Mouse (Mus musculus) neural tube, embryonic 13.5 days (tissue): Measurements from ENCODE around the gene Kif2b. TPM values are rescaled to one million over a fixed set of nuclear protein-coding genes. Genes with fewer than 3 reads are reported as not detected.

Source experiments
- ATAC-seq: fragments of 200-750 bp; cut with Nextera tagmentation; 2 replicates; pipeline ENCODE4 v1.8.0; 2017; ENCODE audit warnings: low read depth, mild to moderate bottlenecking, moderate TSS enrichment, moderate library complexity
- H3K27ac ChIP-seq: fragments of 300-500 bp; sonication (generic); replicated peaks from 2 replicates; pipeline ENCODE4 v1.5.1; 2015; ENCODE audit warnings: moderate library complexity, mild to moderate bottlenecking, inconsistent platforms
- H3K27me3 ChIP-seq: fragments of 300-500 bp; sonication (generic); 2 replicates; pipeline ENCODE4 v1.6.1; 2015; ENCODE audit warnings: mild to moderate bottlenecking, inconsistent platforms
- H3K36me3 ChIP-seq: fragments of 300-500 bp; sonication (generic); 2 replicates; pipeline ENCODE4 v1.6.1; 2015; ENCODE audit warnings: mild to moderate bottlenecking, inconsistent platforms
- H3K4me1 ChIP-seq: fragments of 300-500 bp; sonication (generic); replicated peaks from 2 replicates; pipeline ENCODE4 v1.6.1; 2015; ENCODE audit warnings: inconsistent platforms
- H3K4me2 ChIP-seq: fragments of 300-500 bp; sonication (generic); 2 replicates; pipeline ENCODE4 v1.6.1; 2015; ENCODE audit warnings: inconsistent platforms, mild to moderate bottlenecking, moderate library complexity
- H3K4me3 ChIP-seq: fragments of 300-500 bp; sonication (generic); 2 replicates; pipeline ENCODE4 v1.5.1; 2015; ENCODE audit warnings: mild to moderate bottlenecking, inconsistent platforms
- H3K9ac ChIP-seq: fragments of 300-500 bp; sonication (generic); 2 replicates; pipeline ENCODE4 v1.6.1; 2015; ENCODE audit warnings: moderate library complexity, mild to moderate bottlenecking, inconsistent platforms
- H3K9me3 ChIP-seq: fragments of 300-500 bp; sonication (generic); 2 replicates; pipeline ENCODE4 v1.6.1; 2016; ENCODE audit warnings: inconsistent platforms
- WGBS: fragments of 180-500 bp; shearing (Covaris S2); methylation state at CpG from one replicate; pipeline ENCODE4 v1.1.7; 2015; 5-methylcytosine and 5-hydroxymethylcytosine counted together
- polyA plus RNA-seq: library from polyadenylated mRNA; unstranded; fragments of >200 nt; fragmentation: Nextera tagmentation; extraction: Ambion mirVana; gene quantifications from 2 replicates; pipeline ENCODE4 v1.2.1, GENCODE M21; 2015

Gene Kif2b
- polyA plus RNA-seq: not detected in 2 replicates

GRCm38 (mm10) chr11:91577317-91577716 is at the start of gene Kif2b:
Kif2b (minus strand) TSS chr11:91577558.
- H3K27me3 ChIP-seq: no peaks in the 10 kb centered on the region
- 90% methylated on average over 9 of the region's 9 CpGs for WGBS
- no peaks in the 10 kb centered on the region for H3K4me1 ChIP-seq
- H3K36me3 ChIP-seq: no peaks in the 10 kb centered on the region
- H3K9ac ChIP-seq: no peak within 1 kb of the TSS
- no peak within 1 kb of the TSS for H3K27ac ChIP-seq
- no peak within 1 kb of the TSS for H3K4me3 ChIP-seq
- no peak within 1 kb of the TSS for H3K4me2 ChIP-seq
- no peaks in the 10 kb centered on the region for H3K9me3 ChIP-seq
- ATAC-seq: no peak

- H3K36me3 ChIP-seq: no peaks in the 10 kb centered on the region
- no peak overlapping the region for H3K4me2 ChIP-seq
- no peaks in the 10 kb centered on the region for H3K9me3 ChIP-seq
- H3K9ac ChIP-seq: no peak overlapping the region
- WGBS: 83% methylated on average over 3 of the region's 3 CpGs
- H3K27ac ChIP-seq: no peak overlapping the region
- no peaks in the 10 kb centered on the region for H3K4me1 ChIP-seq
- ATAC-seq: no peak
- H3K27me3 ChIP-seq: no peaks in the 10 kb centered on the region
- H3K4me3 ChIP-seq: no peak overlapping the region
Observed at GRCm38 (mm10) chr11:91593088-91593487, 15.7 kb upstream of the Kif2b start.

GRCm38 (mm10) chr11:91576856-91577255 is 502 bp downstream of the Kif2b start:
- Histone ChIP-seq H3K4me2 (no peak overlapping the region), H3K9ac (no peak overlapping the region), H3K27me3 (no peaks in the 10 kb centered on the region), H3K9me3 (no peaks in the 10 kb centered on the region), H3K27ac (no peak overlapping the region), H3K4me3 (no peak overlapping the region), H3K4me1 (no peaks in the 10 kb centered on the region), H3K36me3 (no peaks in the 10 kb centered on the region)
- 91% methylated on average over 19 of the region's 19 CpGs for WGBS
- ATAC-seq: no peak

- no peaks in the 10 kb centered on the region for H3K9me3 ChIP-seq
- no peaks in the 10 kb centered on the region for H3K4me1 ChIP-seq
- no peaks in the 10 kb centered on the region for H3K27me3 ChIP-seq
- H3K36me3 ChIP-seq: no peaks in the 10 kb centered on the region
- H3K27ac ChIP-seq: no peak overlapping the region
- WGBS: 91% methylated on average over 8 of the region's 8 CpGs
- H3K4me3 ChIP-seq: no peak overlapping the region
- no peak for ATAC-seq
- H3K4me2 ChIP-seq: no peak overlapping the region
- H3K9ac ChIP-seq: no peak overlapping the region
Observed at GRCm38 (mm10) chr11:91575406-91575805, 2.0 kb downstream of the Kif2b start.

GRCm38 (mm10) chr11:91574477-91574876 is 2.9 kb downstream of the Kif2b start:
- Histone ChIP-seq H3K27me3 (no peaks in the 10 kb centered on the region), H3K4me1 (no peaks in the 10 kb centered on the region), H3K36me3 (no peaks in the 10 kb centered on the region), H3K4me3 (no peak overlapping the region), H3K9me3 (no peaks in the 10 kb centered on the region), H3K27ac (no peak overlapping the region), H3K4me2 (no peak overlapping the region), H3K9ac (no peak overlapping the region)
- no peak for ATAC-seq
- WGBS: 77% methylated on average over 3 of the region's 3 CpGs

- H3K4me2 ChIP-seq: no peak overlapping the region
- no peak overlapping the region for H3K4me3 ChIP-seq
- H3K27ac ChIP-seq: no peak overlapping the region
- H3K9ac ChIP-seq: no peak overlapping the region
- 81% methylated on average over 4 of the region's 4 CpGs for WGBS
- H3K4me1 ChIP-seq: no peaks in the 10 kb centered on the region
- H3K36me3 ChIP-seq: no peaks in the 10 kb centered on the region
- H3K9me3 ChIP-seq: no peaks in the 10 kb centered on the region
- no peak for ATAC-seq
- no peaks in the 10 kb centered on the region for H3K27me3 ChIP-seq
Observed at GRCm38 (mm10) chr11:91530737-91531136, 46.6 kb downstream of the Kif2b start.
